Mouse (Mus musculus) megakaryocyte, embryonic 14.5 days (primary cell): ENCODE results near the gene Ssbp2.

ENCODE experiments used
- FLI1 ChIP-seq: IDR thresholded peaks from 2 replicates; pipeline ENCODE4 v1.6.1; 2012; ENCODE audit warnings: low read length, inconsistent platforms, mixed read lengths
- GATA1 ChIP-seq: IDR thresholded peaks from 3 replicates; pipeline ENCODE4 v1.6.1; 2012; ENCODE audit warnings: mixed read lengths, low read length, inconsistent platforms, borderline replicate concordance

DNA sequence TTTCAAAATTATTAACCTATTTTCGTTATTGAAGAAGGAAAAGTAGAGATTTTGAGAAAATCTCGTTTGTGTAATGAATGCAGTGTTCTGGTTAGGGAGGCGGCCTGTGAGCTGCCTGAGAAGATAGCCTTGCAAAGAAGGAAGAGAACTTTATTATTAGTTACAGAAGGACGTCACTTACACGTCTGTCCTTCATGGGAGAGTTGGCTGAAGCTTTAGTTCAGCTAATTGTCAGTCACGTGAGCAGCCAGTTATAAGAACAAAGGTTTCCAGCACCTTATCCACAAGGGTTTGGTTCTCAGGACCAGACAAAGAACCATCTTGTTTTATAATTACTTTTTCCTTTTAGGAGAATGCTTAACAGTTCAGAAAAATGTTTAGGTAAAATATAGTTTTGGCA lies 104.0 kb downstream of the Ssbp2 start:
- no peak for TF ChIP-seq GATA1
- TF ChIP-seq FLI1: no peak
